Mouse (Mus musculus) midbrain, embryonic 11.5 days (tissue): ENCODE results near the gene Tuba1b. TPM values are rescaled to one million over a fixed set of nuclear protein-coding genes. Genes with fewer than 3 reads are reported as not detected.
"Not testable (repeated sequence)": the region's sequence is repeated elsewhere in the genome, so short reads cannot be mapped to it uniquely, and the experiment has no call there.

Source experiments
- ATAC-seq: fragments of 200-750 bp; cut with Nextera tagmentation; 2 replicates; pipeline ENCODE4 v1.8.0; 2017; ENCODE audit warnings: moderate TSS enrichment, moderate library complexity; ENCODE audit not compliant: low FRiP score
- DNase-seq: peaks from one replicate; pipeline ENCODE4 v3.0.0; 2015; ENCODE audit warnings: low spot score; ENCODE audit errors: missing footprints
- H3K27ac ChIP-seq: fragments of 300-500 bp; sonication (generic); 2 replicates; pipeline ENCODE4 v1.5.1; 2014; ENCODE audit warnings: low read depth, low read length
- H3K27me3 ChIP-seq: fragments of 300-500 bp; sonication (generic); 2 replicates; pipeline ENCODE4 v1.6.1; 2014; ENCODE audit warnings: mild to moderate bottlenecking, low read length, moderate library complexity, mixed read lengths; ENCODE audit not compliant: control insufficient read depth, insufficient read depth
- H3K36me3 ChIP-seq: fragments of 300-500 bp; sonication (generic); 2 replicates; pipeline ENCODE4 v1.6.1; 2014; ENCODE audit warnings: mild to moderate bottlenecking, low read length, moderate library complexity, mixed read lengths; ENCODE audit not compliant: control insufficient read depth, insufficient read depth
- H3K4me1 ChIP-seq: fragments of 300-500 bp; sonication (generic); 2 replicates; pipeline ENCODE4 v1.6.1; 2014; ENCODE audit warnings: low read length; ENCODE audit not compliant: control insufficient read depth, insufficient read depth
- H3K4me2 ChIP-seq: fragments of 300-500 bp; sonication (generic); 2 replicates; pipeline ENCODE4 v1.6.1; 2014; ENCODE audit warnings: mild to moderate bottlenecking, moderate library complexity
- H3K4me3 ChIP-seq: fragments of 300-500 bp; sonication (generic); 2 replicates; pipeline ENCODE4 v1.5.1; 2014; ENCODE audit warnings: low read depth, low read length
- H3K9ac ChIP-seq: fragments of 300-500 bp; sonication (generic); 2 replicates; pipeline ENCODE4 v1.6.1; 2014; ENCODE audit warnings: low read length
- H3K9me3 ChIP-seq: fragments of 300-500 bp; sonication (generic); 2 replicates; pipeline ENCODE4 v1.6.1; 2016; ENCODE audit warnings: low read length; ENCODE audit not compliant: control insufficient read depth
- WGBS: fragments of 180-500 bp; shearing (Covaris S2); extraction: QIAGEN DNeasy Blood & Tissue Kit; methylation state at CpG from one replicate; pipeline ENCODE4 v1.1.7; 2014; 5-methylcytosine and 5-hydroxymethylcytosine counted together
- polyA plus RNA-seq: library from polyadenylated mRNA; unstranded; fragments of >200 nt; fragmentation: Nextera tagmentation; extraction: Ambion mirVana; gene quantifications from 2 replicates; pipeline ENCODE4 v1.2.1, GENCODE M21; 2014

Gene Tuba1b
- polyA plus RNA-seq, 1 experiment from 2014 or later, result 2,255 TPM

- Histone ChIP-seq H3K9ac (no peak overlapping the region), H3K27ac (no peak overlapping the region), H3K4me2 (peak overlapping the region; percentile 21; the same call in 1 of the 2 replicates), H3K9me3 (no peaks in the 10 kb centered on the region; the same call in 1 of the 2 replicates), H3K36me3 (no peaks in the 10 kb centered on the region), H3K4me3 (no peak overlapping the region; the same call in 1 of the 2 replicates), H3K27me3 (no peaks in the 10 kb centered on the region), H3K4me1 (peaks cover 4% of the 10 kb centered on the region; the same call in 1 of the 2 replicates)
- 69% methylated on average over 6 of the region's 6 CpGs for WGBS
- ATAC-seq (no peak), DNase-seq (peak; percentile 93)
Observed at GRCm38 (mm10) chr15:98948857-98949606, 14.7 kb upstream of the Tuba1b start.

GRCm38 (mm10) chr15:98948382-98948781, 14.0 kb upstream of the Tuba1b start:
- no peaks in the 10 kb centered on the region; the same call in 1 of the 2 replicates for H3K9me3 ChIP-seq
- H3K9ac ChIP-seq, result no peak overlapping the region
- H3K4me1 ChIP-seq, result peaks cover 3% of the 10 kb centered on the region; the same call in 1 of the 2 replicates
- no peaks in the 10 kb centered on the region for H3K27me3 ChIP-seq
- H3K27ac ChIP-seq, result no peak overlapping the region
- no peak overlapping the region for H3K4me2 ChIP-seq
- DNase-seq, result no peak
- no peak for ATAC-seq
- H3K4me3 ChIP-seq, result no peak overlapping the region
- H3K36me3 ChIP-seq, result no peaks in the 10 kb centered on the region

DNA sequence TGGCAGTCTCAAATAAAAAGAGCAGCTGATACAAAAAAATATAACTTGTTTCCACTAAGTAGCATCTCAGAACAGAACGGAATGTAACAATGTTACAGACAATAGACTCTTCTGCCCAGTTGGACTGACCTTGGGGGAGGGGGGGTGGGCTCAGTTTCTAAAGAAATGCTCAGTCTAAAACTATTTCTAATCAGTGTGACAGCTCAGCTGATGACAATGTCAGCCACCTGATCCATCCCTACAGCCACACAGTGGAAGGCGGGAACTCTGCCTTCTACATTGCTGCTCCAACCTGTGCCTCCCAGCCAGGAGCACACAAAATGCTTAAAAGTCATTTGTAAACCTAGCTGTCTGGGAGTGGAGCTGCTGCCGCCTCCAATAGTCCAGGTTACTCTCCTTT, 13.5 kb upstream of the Tuba1b start:
- peaks cover 3% of the 10 kb centered on the region; the same call in 1 of the 2 replicates for H3K4me1 ChIP-seq
- no peak overlapping the region for H3K4me3 ChIP-seq
- no peak overlapping the region for H3K27ac ChIP-seq
- 41% methylated on average over 3 of the region's 3 CpGs for WGBS
- no peak overlapping the region for H3K4me2 ChIP-seq
- H3K27me3 ChIP-seq, result no peaks in the 10 kb centered on the region
- no peaks in the 10 kb centered on the region for H3K36me3 ChIP-seq
- no peaks in the 10 kb centered on the region; the same call in 1 of the 2 replicates for H3K9me3 ChIP-seq
- no peak overlapping the region for H3K9ac ChIP-seq
- no peak for DNase-seq
- no peak for ATAC-seq

- H3K27ac ChIP-seq, result no peak overlapping the region
- DNase-seq, result no peak
- no peaks in the 10 kb centered on the region for H3K4me1 ChIP-seq
- WGBS, result 76% methylated on average over 4 of the region's 4 CpGs
- no peak overlapping the region for H3K4me2 ChIP-seq
- H3K27me3 ChIP-seq, result no peaks in the 10 kb centered on the region
- H3K4me3 ChIP-seq, result no peak overlapping the region
- no peak for ATAC-seq
- H3K9me3 ChIP-seq, result no peaks in the 10 kb centered on the region; the same call in 1 of the 2 replicates
- H3K9ac ChIP-seq, result no peak overlapping the region
- no peaks in the 10 kb centered on the region for H3K36me3 ChIP-seq
Observed at GRCm38 (mm10) chr15:98943133-98943532, 8.8 kb upstream of the Tuba1b start.

GRCm38 (mm10) chr15:98942081-98942480, 7.7 kb upstream of the Tuba1b start:
- H3K27me3 ChIP-seq, result no peaks in the 10 kb centered on the region
- no peak for ATAC-seq
- no peak overlapping the region for H3K9ac ChIP-seq
- no peak overlapping the region for H3K27ac ChIP-seq
- no peak overlapping the region for H3K4me2 ChIP-seq
- no peaks in the 10 kb centered on the region; the same call in 1 of the 2 replicates for H3K9me3 ChIP-seq
- H3K4me3 ChIP-seq, result no peak overlapping the region
- no peaks in the 10 kb centered on the region for H3K36me3 ChIP-seq
- WGBS, result 84% methylated on average over 4 of the region's 4 CpGs
- no peaks in the 10 kb centered on the region for H3K4me1 ChIP-seq
- peak; percentile 70 for DNase-seq

GRCm38 (mm10) chr15:98941539-98941938, 7.2 kb upstream of the Tuba1b start:
- no peak overlapping the region for H3K9ac ChIP-seq

DNA sequence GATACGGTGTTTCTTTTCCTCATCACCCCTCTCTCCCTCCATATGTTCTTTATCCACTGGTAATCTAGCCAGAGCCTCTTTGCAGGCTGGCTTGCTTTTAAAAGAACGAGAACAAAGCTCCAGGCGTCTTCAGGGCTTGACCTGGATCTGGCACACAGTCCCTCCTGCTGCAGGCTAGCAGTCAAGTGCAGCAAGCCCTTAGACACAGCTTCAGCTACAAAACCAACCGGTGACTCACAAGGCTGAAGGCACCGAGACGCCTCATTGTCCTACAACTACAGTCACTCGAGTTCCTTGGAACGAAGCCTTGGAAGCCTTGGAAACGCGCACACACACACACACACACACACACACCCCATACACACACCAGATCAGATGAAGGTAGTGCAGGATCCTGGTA, 6.5 kb upstream of the Tuba1b start:
- H3K4me1 ChIP-seq, result peaks cover 1% of the 10 kb centered on the region; the same call in 1 of the 2 replicates
- WGBS, result 70% methylated on average over 10 of the region's 10 CpGs
- DNase-seq (peak; percentile 72), ATAC-seq (no peak)
- no peaks in the 10 kb centered on the region for H3K36me3 ChIP-seq
- no peaks in the 10 kb centered on the region for H3K27me3 ChIP-seq
- H3K4me3 ChIP-seq, result no peak overlapping the region
- H3K27ac ChIP-seq, result no peak overlapping the region
- H3K9me3 ChIP-seq, result no peaks in the 10 kb centered on the region; the same call in 1 of the 2 replicates
- H3K9ac ChIP-seq, result no peak overlapping the region
- no peak overlapping the region for H3K4me2 ChIP-seq

More at GRCm38 (mm10) chr15:98941539-98941938, 7.2 kb upstream of the Tuba1b start:
- H3K27me3 ChIP-seq, result no peaks in the 10 kb centered on the region
- H3K9me3 ChIP-seq, result no peaks in the 10 kb centered on the region; the same call in 1 of the 2 replicates
- DNase-seq, result no peak
- H3K4me3 ChIP-seq, result no peak overlapping the region
- no peaks in the 10 kb centered on the region for H3K36me3 ChIP-seq
- WGBS, result 79% methylated on average over 2 of the region's 2 CpGs
- no peaks in the 10 kb centered on the region for H3K4me1 ChIP-seq
- H3K27ac ChIP-seq, result no peak overlapping the region
- no peak for ATAC-seq
- H3K4me2 ChIP-seq, result no peak overlapping the region

DNA sequence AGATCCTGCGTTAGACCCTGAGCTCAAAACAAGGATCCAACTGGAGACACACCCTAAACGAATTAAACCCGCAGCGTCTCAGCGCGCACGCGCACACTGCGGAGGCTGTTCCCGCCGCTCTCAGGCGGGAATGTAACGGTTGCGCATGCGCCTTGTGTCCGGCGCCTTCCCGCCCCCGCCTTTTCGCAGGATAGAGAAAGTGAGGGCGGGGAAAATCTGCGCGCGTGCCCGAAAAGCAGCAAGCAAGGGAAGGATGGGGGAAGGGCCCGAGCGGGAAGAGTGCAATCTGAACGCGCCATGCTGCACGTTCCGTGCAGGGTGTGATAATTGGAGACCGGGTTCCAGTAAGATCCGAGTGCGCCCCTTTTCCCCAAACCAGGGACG, 540 bp downstream of the Tuba1b start:
- peak; percentile 99 for DNase-seq
- Histone ChIP-seq H3K4me1 (peaks cover 14% of the 10 kb centered on the region), H3K4me3 (peak overlapping the region; percentile 75), H3K27me3 (no peaks in the 10 kb centered on the region), H3K36me3 (peaks cover 2% of the 10 kb centered on the region), H3K9me3 (no peaks in the 10 kb centered on the region), H3K27ac (peak overlapping the region; percentile 96), H3K9ac (peak overlapping the region; percentile 97), H3K4me2 (peak overlapping the region; percentile 98)
- ATAC-seq, result peak; percentile 85
- WGBS, result 0% methylated on average over 35 of the region's 35 CpGs

- not testable (repeated sequence) for H3K9me3 ChIP-seq, ATAC-seq, H3K36me3 ChIP-seq, H3K27me3 ChIP-seq, DNase-seq
- Histone ChIP-seq H3K27ac (peak overlapping the region; percentile 96), H3K4me2 (peak overlapping the region; percentile 98), H3K4me1 (peaks cover 14% of the 10 kb centered on the region), H3K4me3 (peak overlapping the region; percentile 75), H3K9ac (peak overlapping the region; percentile 97)
- 20% methylated on average over 8 of the region's 9 CpGs for WGBS
Observed at GRCm38 (mm10) chr15:98933004-98933671, 1.2 kb downstream of the Tuba1b start.
